Mouse (Mus musculus): ENCODE results near the gene Smc1b.

Smc1b gene

DNA sequence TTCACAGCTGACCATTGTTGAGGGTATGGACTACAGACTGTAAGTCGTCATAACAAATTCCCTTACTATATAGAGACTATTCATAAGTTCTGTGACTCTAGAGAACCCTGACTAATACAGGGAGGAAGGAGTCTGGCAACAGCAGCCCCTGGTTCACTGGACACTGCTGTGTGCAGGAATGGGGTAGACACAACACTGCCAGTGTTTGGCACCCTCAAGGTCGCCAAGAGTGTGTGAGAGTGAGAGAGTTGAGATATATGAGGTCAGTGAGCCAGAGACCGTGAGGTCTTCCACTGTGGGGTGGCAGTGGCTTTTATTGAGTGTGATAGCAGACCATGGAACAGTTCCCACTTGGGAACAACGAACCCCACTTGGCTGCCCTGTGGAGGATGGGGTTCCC lies 105.6 kb downstream of the Smc1b start:
- DNase-seq (ENCODE audit: low spot score in 2 of 2) = no peak

DNA sequence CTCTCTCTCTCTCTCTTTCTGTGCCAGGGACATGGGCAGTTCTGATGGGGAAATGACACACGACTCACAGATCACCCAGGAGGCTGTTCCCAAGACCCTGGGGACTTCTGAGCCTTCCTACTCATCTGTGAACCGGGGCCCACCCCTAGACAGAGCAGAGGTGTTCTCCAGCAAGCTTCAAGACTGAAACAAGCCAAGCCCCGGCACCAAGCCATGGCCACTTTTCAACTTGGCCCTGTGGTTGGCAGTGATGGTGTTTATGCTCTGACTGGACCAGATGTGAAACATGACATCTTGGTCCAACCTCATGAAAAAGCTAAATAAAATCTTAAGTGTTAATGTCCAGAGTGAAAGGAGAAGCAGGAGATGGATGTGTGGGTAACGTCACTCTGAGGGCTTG lies 109.6 kb downstream of the Smc1b start:
- no peak for DNase-seq (ENCODE audit: low spot score in 2 of 2)

DNA sequence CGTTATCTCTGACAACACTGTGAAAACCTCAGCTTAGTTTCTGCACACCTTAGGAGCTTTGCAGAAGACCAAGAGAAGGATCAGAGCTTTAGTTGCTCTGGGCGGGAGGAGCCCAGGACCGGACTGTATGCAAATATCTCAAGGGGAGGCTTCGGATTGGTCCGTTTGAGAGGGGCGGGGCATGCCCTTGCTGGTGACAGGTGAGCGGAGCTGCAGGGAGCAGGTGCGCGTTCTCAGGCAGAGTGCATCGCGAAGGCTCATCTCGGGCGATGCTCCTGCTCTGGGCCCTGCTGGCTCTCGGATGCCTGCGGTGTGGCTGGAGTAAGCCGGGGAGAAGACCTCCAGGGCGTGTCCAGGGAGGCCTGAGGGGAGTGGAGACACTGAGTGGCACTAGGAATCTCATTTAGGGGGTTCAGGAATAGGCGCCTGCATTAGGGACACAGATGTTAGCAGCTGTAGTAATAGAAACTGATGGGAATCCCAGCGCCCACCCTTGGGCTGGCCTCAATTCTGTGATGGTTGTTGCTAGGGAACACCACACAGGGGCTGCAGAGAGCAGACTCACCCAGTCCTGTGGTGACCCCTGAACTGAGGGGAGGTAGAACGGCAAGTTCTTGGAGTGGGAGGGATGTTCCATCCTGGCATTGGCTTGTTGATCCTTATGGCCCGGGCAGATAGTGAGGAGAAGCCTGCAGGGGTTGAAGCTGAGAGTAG lies 114.7 kb downstream of the Smc1b start, which contains the start of gene Upk3a:
Gene Upk3a (plus strand): TSS at position 191 of the 714 bp plus-strand sequence.
- DNase-seq (ENCODE audit: low spot score in 2 of 2) = no peak

DNA sequence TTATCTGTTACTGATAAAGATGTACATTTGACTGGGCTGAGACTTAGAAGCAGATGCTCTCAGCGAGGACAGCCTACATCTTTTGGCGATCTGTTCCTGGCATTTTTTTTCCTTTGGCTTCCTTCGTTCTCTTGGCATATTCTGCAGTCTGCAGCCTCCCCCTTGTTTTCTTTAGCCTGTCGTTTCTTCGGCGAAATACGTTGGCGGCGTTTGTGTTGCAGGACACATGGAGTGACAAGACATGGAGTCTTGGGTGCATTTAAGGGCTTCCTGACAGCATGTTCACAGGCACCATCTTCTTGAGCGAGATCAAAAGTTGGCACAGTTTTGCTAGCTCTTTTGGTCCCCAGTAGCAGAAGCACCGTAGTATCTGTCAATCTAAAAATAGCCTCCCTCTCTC lies 116.0 kb downstream of the Smc1b start:
- peak; percentile 64 to 66 for DNase-seq (ENCODE audit: low spot score in 2 of 2)

Measured in right cerebral cortex, adult 2 months (tissue).